Mouse (Mus musculus) kidney, embryonic 14.5 days (tissue): Measurements from ENCODE around the gene Zc3h18. TPM values are rescaled to one million over a fixed set of nuclear protein-coding genes. Genes with fewer than 3 reads are reported as not detected.

Experiments
- ATAC-seq: fragments of 200-750 bp; cut with Nextera tagmentation; 2 replicates; pipeline ENCODE4 v1.8.0; 2017; ENCODE audit warnings: moderate number of reproducible peaks, mild to moderate bottlenecking, moderate TSS enrichment, moderate library complexity; ENCODE audit not compliant: low FRiP score, low TSS enrichment
- H3K27ac ChIP-seq: fragments of 300-500 bp; sonication (generic); 2 replicates; pipeline ENCODE4 v1.5.1; 2014; ENCODE audit warnings: low read depth, mild to moderate bottlenecking, low read length, moderate library complexity, mixed read lengths
- H3K27me3 ChIP-seq: fragments of 300-500 bp; sonication (generic); 2 replicates; pipeline ENCODE4 v1.6.1; 2014; ENCODE audit warnings: mild to moderate bottlenecking, low read length; ENCODE audit not compliant: control insufficient read depth, insufficient read depth
- H3K36me3 ChIP-seq: fragments of 300-500 bp; sonication (generic); 2 replicates; pipeline ENCODE4 v1.6.1; 2014; ENCODE audit warnings: low read length, mixed read lengths; ENCODE audit not compliant: control insufficient read depth, insufficient read depth
- H3K4me1 ChIP-seq: fragments of 300-500 bp; sonication (generic); 2 replicates; pipeline ENCODE4 v1.6.1; 2014; ENCODE audit warnings: low read length, mixed read lengths; ENCODE audit not compliant: control insufficient read depth, insufficient read depth
- H3K4me2 ChIP-seq: fragments of 300-500 bp; sonication (generic); replicated peaks from 2 replicates; pipeline ENCODE4 v1.6.1; 2014; ENCODE audit warnings: low read depth, mild to moderate bottlenecking, low read length
- H3K4me3 ChIP-seq: fragments of 300-500 bp; sonication (generic); 2 replicates; pipeline ENCODE4 v1.5.1; 2014; ENCODE audit warnings: mild to moderate bottlenecking, low read length
- H3K9ac ChIP-seq: fragments of 300-500 bp; sonication (generic); 2 replicates; pipeline ENCODE4 v1.6.1; 2014; ENCODE audit warnings: low read depth, mild to moderate bottlenecking, low read length, moderate library complexity
- H3K9me3 ChIP-seq: fragments of 300-500 bp; sonication (generic); 2 replicates; pipeline ENCODE4 v1.6.1; 2016; ENCODE audit warnings: low read length; ENCODE audit not compliant: control insufficient read depth
- WGBS: fragments of 180-500 bp; shearing (Covaris S2); extraction: QIAGEN DNeasy Blood & Tissue Kit; methylation state at CpG from one replicate; pipeline ENCODE4 v1.1.7; 2014; 5-methylcytosine and 5-hydroxymethylcytosine counted together
- polyA plus RNA-seq: library from polyadenylated mRNA; unstranded; fragments of >200 nt; fragmentation: Nextera tagmentation; extraction: Ambion mirVana; gene quantifications from 2 replicates; pipeline ENCODE4 v1.2.1, GENCODE M21; 2014

Zc3h18 gene
- polyA plus RNA-seq, 1 experiment from 2014 or later: 43.8 TPM

DNA sequence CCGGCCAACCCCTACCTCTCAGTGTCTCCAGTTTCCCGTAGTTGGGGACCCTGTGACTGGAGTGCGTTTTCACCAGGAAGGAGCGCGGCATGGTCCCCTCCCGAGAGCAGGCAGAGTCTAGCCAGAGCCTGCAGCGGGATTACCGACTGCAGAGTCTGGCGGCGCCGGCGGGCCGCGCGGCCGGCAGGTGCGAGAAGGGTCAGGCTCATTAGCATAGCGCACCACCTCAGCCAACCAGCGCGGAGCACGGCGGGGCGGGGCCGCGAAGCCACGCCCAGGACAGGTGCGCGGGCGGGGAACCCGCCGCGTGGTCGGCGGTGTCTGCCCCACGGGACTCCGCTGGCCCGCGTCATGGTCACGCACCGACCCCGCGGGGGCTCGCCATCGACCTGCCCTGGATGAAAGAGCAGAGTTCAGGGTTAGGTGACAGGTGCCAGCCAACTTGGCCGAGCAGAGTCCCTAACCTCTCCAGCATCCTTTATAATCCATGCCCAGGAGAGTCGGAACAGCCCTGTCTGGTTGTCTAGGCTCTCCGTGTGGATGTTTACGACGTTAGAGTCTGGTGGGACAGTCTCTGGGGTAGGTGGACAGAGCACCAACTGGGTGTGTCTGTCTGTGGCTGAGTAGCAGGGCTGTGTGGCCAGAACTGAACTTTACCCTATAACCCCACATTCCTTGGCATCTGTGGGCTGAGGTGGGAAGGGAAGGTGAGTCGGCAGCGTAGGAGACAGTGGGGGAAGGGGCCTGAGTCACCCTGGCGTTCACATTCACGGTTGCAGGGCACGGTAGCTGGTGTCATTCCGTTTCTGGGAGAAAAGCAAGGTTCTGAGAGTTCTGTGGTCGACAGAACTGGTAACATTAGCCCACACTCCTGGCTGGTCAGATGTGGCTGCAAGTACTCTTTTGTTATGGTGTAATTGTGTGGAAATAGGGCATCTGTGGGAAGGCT lies 84.4 kb downstream of the Zc3h18 start, which contains the start of gene Snai3:
Snai3 (minus strand) TSS at position 210 of the 949 bp plus-strand sequence.
- peaks cover 9% of the 10 kb centered on the region; the same call in 1 of the 2 replicates for H3K4me1 ChIP-seq
- H3K9ac ChIP-seq: peak within 1 kb of the TSS; percentile 42; the same call in 1 of the 2 replicates
- H3K4me2 ChIP-seq: peak within 1 kb of the TSS; percentile 71
- H3K36me3 ChIP-seq: no peaks in the 10 kb centered on the region; the same call in 1 of the 2 replicates
- peaks cover 30% of the 10 kb centered on the region for H3K27me3 ChIP-seq
- peak; percentile 87 for ATAC-seq
- no peak within 1 kb of the TSS for H3K27ac ChIP-seq
- H3K9me3 ChIP-seq: no peaks in the 10 kb centered on the region
- WGBS: 3% methylated on average over 56 of the region's 56 CpGs
- H3K4me3 ChIP-seq: peak within 1 kb of the TSS; percentile 37

DNA sequence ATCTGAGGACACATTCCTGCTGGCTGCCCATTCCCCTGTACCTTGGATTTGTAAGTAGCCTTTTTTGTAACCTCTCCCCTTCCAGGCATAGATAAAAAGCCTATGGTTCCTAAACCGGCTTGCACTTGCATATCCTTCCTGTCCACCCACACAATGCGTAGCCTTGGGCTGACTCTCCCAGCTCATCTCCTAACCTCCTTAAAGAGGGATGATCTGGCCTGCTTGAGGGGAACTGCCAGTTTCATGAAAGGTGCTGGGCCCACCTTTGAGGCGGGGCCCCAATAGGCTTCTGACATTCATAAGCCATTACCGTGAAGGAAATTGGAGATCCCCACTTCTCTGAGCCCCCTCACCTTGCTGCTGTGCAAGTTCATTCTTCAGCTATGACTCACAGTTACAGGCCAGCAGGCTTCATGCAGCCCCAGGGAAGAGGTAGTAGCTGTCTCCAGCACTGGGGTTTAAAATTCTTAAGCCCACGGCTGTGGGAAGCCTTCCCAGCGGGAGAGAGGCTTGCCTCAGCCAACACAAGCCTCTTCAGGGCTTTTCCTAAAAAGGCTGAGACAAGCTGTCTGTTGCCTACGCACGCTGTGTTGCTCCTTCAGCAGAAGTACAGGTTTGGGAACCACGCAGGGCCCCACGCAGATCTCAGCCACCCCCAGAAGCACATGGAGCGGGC lies 85.2 kb downstream of the Zc3h18 start:
- WGBS: 67% methylated on average over 11 of the region's 11 CpGs
- H3K27me3 ChIP-seq: peaks cover 30% of the 10 kb centered on the region
- no peaks in the 10 kb centered on the region for H3K9me3 ChIP-seq

DNA sequence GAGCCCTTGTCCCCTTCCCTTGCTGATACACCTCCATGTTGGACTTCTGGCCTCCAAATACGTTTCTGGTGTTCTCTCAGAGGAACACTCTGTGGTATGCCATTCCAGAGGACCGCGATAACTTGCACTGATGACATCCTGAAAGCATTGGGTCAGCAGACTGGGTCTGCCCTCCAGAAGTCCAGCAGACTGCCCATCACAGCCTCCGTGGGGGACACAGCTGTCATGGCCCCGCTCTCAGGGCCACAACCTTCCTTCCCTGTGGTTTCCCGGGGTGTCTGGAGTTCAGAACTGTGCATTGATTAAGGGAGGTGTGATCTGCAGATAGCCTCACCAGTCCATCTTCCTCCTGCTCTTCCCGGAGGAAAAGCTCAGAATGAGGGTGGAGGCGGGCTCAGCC lies 86.1 kb downstream of the Zc3h18 start:
- Histone ChIP-seq H3K36me3 (peaks cover 10% of the 10 kb centered on the region), H3K4me3 (no peak overlapping the region), H3K9ac (no peak overlapping the region), H3K4me1 (peaks cover 9% of the 10 kb centered on the region; the same call in 1 of the 2 replicates), H3K27me3 (peaks cover 26% of the 10 kb centered on the region), H3K4me2 (no peak overlapping the region), H3K27ac (no peak overlapping the region), H3K9me3 (no peaks in the 10 kb centered on the region)
- 71% methylated on average over 8 of the region's 8 CpGs for WGBS
- no peak for ATAC-seq

More for the DNA sequence above, 85.2 kb downstream of the Zc3h18 start:
- Histone ChIP-seq H3K4me1 (peaks cover 9% of the 10 kb centered on the region; the same call in 1 of the 2 replicates), H3K27ac (no peak overlapping the region), H3K36me3 (peaks cover under 1% of the 10 kb centered on the region), H3K9ac (no peak overlapping the region), H3K4me2 (no peak overlapping the region), H3K4me3 (no peak overlapping the region)
- ATAC-seq: no peak

DNA sequence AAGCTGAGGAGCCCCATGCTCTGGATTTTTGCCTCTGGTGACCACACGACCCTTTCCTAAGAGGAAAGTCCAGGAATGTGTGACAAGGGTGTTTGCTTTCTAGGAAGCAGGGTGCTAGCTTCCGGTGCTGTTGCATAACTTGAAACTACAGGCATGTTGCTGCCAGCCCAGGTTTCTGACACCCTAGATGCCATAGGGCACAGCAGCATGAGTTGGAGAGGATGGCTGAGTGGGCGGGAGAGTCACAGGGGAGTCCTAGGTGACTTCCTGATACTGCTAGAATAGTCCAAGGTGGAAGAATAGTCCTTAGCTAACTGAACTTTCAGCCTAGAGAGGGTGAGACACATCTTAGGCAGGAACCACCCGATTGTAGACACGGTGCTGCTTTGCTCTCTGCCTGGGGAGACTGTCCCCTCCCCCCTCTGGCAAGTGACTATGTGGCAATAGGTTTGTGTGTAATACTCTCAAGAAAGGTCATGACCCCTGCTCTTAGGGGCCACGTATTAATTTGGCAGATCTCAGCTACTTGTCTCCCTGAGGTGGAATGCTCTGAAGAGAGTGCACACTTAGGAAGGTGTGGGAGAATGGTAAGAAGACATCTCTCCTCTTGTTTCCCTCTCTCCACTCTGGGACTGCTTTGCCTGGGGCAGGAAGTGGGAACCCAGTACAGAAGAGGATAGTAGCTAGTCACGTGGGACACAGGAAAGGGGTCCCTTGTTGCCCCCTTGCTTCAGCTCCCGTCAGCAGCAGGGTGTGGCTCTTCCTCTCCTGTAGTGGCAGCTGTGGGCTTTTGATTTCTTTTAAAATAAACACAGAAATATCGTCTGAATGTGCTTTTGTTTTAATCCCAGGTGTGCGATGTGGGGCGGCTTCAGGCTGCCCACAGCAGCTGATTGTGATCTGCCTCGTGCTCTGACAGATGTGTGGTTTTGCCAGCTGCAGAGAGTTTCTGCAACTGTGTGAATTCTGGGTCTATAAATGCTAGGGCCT lies 87.5 kb downstream of the Zc3h18 start:
- Histone ChIP-seq H3K9ac (no peak overlapping the region), H3K4me3 (no peak overlapping the region), H3K27me3 (peaks cover 21% of the 10 kb centered on the region), H3K9me3 (no peaks in the 10 kb centered on the region), H3K4me1 (peaks cover 9% of the 10 kb centered on the region; the same call in 1 of the 2 replicates), H3K27ac (no peak overlapping the region), H3K4me2 (no peak overlapping the region), H3K36me3 (peaks cover 21% of the 10 kb centered on the region)
- ATAC-seq: no peak
- 60% methylated on average over 12 of the region's 12 CpGs for WGBS

DNA sequence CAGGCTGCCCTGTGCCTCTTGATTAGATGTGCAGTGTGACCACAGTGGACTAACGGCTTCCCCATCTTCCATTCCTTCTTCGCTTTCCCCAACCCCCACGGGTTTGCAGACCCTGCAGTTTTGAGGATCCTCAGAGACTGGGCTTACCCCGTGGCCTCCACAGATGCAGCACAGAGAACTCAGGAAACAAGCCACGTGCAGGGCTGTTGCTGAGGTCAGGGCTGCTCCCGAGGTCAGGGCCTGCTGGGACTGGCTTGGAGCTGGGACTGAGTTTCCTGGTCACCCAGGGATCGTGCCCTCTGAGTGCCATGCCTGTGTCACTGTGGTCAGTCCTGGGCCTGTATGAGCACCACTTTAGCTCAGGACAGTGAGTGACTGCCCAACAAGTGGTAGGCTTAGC lies 88.6 kb downstream of the Zc3h18 start:
- Histone ChIP-seq H3K4me3 (no peak overlapping the region), H3K27ac (no peak overlapping the region), H3K9me3 (no peaks in the 10 kb centered on the region), H3K9ac (no peak overlapping the region), H3K4me2 (no peak overlapping the region), H3K36me3 (peaks cover 28% of the 10 kb centered on the region), H3K27me3 (peaks cover 12% of the 10 kb centered on the region), H3K4me1 (peaks cover 9% of the 10 kb centered on the region; the same call in 1 of the 2 replicates)
- no peak for ATAC-seq
- 60% methylated on average over 7 of the region's 7 CpGs for WGBS

Other genes with a start within 250 kb of the Zc3h18 start
- 2.7 and 2.8 TPM in 2 replicates for gene Zfpm1, start 94.5 kb upstream of the Zc3h18 start, polyA plus RNA-seq
- gene Trhr2, start 15.9 kb upstream of the Zc3h18 start, polyA plus RNA-seq: not detected in 2 replicates
- gene Il17c, start 45.4 kb downstream of the Zc3h18 start, polyA plus RNA-seq: not detected in 2 replicates
- gene Cyba, start 56.3 kb downstream of the Zc3h18 start, polyA plus RNA-seq: 186 and 216 TPM in 2 replicates
- gene Mvd, start 66.8 kb downstream of the Zc3h18 start, polyA plus RNA-seq: 23.2 and 36.1 TPM in 2 replicates
- 0.23 and 0.51 TPM in 2 replicates for gene Snai3, start 84.1 kb downstream of the Zc3h18 start, polyA plus RNA-seq
- gene Rnf166, start 99.5 kb downstream of the Zc3h18 start, polyA plus RNA-seq: 33.5 and 35.3 TPM in 2 replicates
- gene Ctu2, start 99.5 kb downstream of the Zc3h18 start, polyA plus RNA-seq: 50.4 and 51.6 TPM in 2 replicates
- gene Piezo1, start 174.7 kb downstream of the Zc3h18 start, polyA plus RNA-seq: 16.5 and 17.9 TPM in 2 replicates
- gene Cdt1, start 191.4 kb downstream of the Zc3h18 start, polyA plus RNA-seq: 42.7 and 48.5 TPM in 2 replicates
- 370 and 400 TPM in 2 replicates for gene Aprt, start 200.3 kb downstream of the Zc3h18 start, polyA plus RNA-seq
- gene Galns, start 234.9 kb downstream of the Zc3h18 start, polyA plus RNA-seq: 10.6 and 14.7 TPM in 2 replicates
- gene Trappc2l, start 235.0 kb downstream of the Zc3h18 start, polyA plus RNA-seq: 59.8 and 74.9 TPM in 2 replicates
- not detected in 2 replicates for gene Pabpn1l, start 246.1 kb downstream of the Zc3h18 start, polyA plus RNA-seq